Mouse (Mus musculus) gastrocnemius, adult 8-10 months (tissue): ENCODE data around the gene Mrpl14. TPM values are rescaled to one million over a fixed set of nuclear protein-coding genes. Genes with fewer than 3 reads are reported as not detected.
A peak's percentile ranks its signal among the peaks of the same experiment; 100 is the strongest.

Source experiments
- DNase-seq, 2 experiments: peaks; one replicate each; pipeline ENCODE4 v3.0.0; 2022; ENCODE audit warnings: low spot score in 2 of 2
- total RNA-seq, 4 experiments: library from RNA; stranded (reverse); gene quantifications; 2 replicates each; pipeline ENCODE4 v1.2.4; 2022

Gene Mrpl14
- total RNA-seq = 100 to 1,000 TPM; 105 to 141 (median 132) TPM

GRCm38 (mm10) chr17:45686093-45686619 is at the start of gene Mrpl14:
Mrpl14 (plus strand) TSS chr17:45686322.
- peak; percentile 78 to 86 for DNase-seq

- no peak for DNase-seq
Observed at GRCm38 (mm10) chr17:45638596-45639295, 47.4 kb upstream of the Mrpl14 start.

DNA sequence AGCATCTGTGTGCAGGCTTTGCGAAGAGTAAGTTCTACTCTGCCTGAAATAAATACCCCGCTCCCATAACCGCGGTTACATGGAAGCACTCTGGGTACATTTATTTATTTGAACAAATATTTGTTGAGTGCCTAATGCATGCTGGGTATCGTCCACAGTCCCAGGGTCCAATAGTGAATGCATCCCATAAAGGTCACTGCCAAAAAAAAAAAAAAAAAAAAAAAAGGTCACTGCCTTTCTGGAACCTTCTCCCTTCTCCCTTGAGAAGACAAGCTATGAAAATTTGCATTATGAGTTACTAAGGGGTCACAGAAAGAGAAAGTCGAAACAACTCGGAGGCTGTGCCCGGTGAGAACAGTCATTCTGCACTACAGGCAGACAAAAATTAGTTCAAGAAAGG is 44.1 kb upstream of the Mrpl14 start:
- DNase-seq = no peak

GRCm38 (mm10) chr17:45642701-45643100 is 43.4 kb upstream of the Mrpl14 start:
- DNase-seq = peak; percentile 35 to 45

GRCm38 (mm10) chr17:45644185-45644584 is 41.9 kb upstream of the Mrpl14 start:
- no peak for DNase-seq

DNA sequence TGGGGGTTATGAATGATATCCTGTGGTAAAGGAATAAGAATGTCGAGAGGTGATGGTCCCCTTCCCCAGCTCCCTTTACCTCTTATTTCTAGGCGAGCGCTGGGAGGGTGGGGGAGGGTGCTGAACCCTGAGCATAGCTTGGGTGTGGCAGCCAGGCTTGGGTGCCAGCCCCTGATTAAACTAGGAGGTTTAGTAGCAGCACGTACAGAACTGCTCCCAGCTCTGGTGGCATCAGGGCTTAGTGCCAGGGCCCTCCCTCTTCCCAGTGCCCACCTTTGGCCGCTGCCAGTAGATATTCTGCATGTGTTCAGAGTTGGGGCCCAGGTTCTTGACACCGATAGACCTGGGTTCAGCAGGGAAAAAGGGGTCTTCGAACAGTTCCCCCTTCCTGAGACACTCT is 32.9 kb upstream of the Mrpl14 start:
- DNase-seq = no peak

- DNase-seq = no peak
Observed at GRCm38 (mm10) chr17:45655820-45656219, 30.3 kb upstream of the Mrpl14 start.

- no peak for DNase-seq
Observed at GRCm38 (mm10) chr17:45659225-45659624, 26.9 kb upstream of the Mrpl14 start, which contains the start of gene Capn11. Capn11 (minus strand) TSS chr17:45659325.

DNA sequence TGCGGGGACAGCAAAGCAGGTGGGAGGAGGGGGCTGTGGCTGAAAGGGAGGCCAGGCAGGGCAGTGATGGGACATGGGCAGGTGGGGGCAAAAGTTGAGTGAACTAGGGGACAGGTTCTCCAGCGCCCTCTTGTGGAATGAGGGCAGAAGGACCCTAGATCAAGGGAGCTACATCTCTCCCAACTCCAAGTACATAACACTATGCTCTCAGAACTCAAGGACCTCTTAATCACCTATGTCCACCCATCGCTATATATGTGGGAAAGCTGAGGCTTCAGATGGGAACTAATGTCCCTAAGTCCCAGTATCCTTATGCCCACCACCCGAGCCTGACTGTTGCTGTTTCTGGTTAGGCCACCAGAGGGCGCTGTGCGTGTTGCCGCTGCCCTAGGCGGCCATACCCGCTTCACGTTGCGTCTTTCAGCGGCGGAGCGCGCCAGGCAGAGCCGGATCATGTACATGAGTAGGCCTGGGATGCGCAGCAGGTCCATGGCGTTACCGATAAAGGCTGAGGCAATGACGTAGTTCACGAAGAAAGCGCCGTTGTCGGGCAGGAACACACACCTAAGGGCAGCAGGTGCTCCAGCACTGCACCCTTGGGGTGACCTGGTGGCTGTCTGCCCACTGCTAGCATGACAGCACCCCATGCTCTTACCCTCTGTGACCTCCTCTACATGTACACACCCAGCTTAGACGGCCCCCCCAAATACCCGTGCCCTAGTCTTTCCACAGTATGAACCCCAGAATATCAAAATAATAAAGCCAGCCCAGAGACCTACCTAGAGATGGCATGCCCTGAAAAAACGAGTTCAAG is 22.8 kb upstream of the Mrpl14 start:
- peak; percentile 61 to 63 for DNase-seq

DNA sequence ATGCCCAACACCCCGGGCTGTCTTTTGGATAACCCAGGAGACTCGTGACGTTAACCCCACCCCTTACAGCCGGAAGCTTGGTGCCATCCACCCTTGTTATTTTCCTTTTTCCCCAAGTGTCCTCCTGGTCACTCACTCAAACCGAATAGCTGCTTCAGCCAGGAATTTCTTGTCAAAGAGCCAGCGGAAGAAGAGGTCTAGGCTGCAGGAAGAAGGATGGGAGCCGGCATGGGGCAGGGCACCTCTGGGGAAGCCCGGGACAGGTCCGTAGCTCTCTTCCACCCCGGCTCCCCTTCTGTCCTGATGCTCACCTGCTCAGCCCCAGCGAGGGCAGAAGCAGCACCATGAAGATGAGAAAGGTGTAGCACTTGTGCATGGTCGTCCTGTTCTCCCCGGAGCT is 21.5 kb upstream of the Mrpl14 start:
- DNase-seq = no peak

DNA sequence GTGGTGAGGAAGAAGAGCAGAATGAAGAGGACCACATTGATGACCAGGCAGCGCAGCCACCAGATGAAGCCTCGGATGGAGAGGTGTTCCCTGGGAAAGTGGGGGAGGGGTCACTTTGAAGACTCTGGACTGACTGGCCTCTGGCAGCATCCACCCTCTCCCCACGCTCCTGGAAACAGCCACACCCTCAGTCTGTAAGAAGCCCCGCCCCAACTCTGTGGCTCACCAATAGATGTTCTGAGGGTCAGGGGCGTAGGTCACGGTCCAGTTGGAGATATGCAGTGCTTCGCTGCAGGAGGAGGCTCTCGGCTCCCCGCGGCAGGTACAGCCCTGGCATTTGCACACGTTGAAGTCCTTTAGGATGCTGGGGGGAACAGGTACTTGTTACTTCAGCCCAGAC is 20.0 kb upstream of the Mrpl14 start:
- DNase-seq = no peak

DNA sequence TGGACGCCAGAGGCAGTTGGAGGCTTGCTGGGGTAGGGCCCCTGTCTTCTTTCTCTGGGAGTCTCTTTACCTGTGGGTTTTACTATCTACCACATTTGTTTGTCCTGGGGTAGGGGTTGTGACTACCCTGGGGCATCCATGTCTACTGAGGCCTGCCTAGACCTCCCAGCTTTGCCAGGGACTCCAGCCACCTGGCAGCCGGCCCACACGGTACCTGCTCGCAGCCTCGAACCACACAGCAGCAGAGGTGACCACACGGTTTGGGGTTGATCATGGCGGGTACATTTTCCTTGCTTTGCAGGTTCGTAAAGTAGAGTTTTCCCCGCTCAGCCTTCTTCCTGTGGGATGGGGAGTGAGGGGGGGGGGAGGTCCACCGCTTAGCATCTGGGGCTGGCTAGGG is 18.6 kb upstream of the Mrpl14 start:
- DNase-seq = no peak

DNA sequence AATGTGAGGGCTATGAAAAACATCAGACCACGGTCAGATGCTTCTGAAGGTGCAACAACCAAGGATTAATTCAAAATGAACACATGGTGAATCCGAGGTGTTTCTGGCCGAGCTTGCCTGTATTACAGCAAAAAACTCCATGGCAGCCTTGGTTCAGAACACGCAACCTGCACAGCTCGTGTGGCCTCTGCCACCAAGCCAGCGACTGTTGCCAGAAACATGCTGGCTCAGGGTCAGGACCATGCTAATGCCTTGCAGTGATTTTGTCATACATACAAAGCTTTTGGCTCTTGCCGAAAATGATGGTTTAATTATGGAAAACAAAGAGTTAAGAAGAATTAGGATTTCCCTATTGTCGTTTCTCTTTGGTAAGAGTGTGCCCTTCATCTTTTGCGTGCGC is 18.1 kb upstream of the Mrpl14 start:
- DNase-seq = no peak

DNA sequence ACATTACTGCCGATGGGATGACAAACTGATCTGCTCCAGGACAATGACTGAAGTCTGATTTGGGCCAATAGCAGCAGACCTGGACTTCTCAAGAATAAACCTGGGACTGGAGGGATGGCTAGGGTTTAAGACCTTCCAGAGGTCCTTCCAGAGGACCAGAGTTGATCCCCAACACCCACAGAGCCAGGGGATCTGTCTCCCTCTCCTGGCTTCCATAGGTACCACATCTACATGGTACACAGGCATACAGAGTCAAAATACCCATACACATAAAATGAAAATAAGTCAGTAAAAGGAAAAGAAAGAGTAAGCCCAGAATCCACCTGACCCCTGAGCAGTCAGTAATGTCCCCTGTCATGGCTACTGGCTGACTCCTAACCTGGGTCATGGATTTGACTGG is 14.3 kb upstream of the Mrpl14 start:
- DNase-seq = no peak

- no peak for DNase-seq
Observed at GRCm38 (mm10) chr17:45672598-45672997, 13.5 kb upstream of the Mrpl14 start.

GRCm38 (mm10) chr17:45678106-45678505 is 8.0 kb upstream of the Mrpl14 start:
- DNase-seq = no peak

DNA sequence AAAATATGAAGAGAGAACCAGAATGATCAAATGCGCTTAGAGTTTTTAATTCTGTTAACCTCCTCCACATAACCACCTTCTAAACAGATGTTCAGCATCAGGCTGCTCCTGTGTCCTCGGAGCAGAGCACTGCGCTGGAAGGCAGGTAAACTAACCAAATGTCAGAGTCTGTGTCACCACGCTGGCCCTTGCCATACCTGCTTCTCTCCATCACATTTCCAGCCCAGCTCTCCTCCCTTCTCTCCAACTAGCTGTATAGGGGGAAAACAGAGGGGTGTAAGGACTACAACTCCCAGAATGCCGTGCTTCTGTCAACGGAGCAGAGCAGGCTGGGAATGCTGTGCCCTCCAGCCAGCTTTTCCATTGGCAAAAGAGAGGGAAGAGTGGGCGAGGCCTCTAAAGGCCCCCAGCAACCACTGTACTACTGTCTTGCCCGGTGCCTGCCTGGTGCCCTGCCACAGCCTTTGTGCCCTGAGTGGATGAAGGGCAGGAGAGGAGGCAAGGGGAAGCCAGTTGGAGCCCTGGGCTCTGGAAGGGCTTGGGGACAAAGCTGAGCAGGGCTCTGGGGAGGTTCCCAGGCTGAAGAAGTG is 5.6 kb upstream of the Mrpl14 start:
- no peak for DNase-seq

DNA sequence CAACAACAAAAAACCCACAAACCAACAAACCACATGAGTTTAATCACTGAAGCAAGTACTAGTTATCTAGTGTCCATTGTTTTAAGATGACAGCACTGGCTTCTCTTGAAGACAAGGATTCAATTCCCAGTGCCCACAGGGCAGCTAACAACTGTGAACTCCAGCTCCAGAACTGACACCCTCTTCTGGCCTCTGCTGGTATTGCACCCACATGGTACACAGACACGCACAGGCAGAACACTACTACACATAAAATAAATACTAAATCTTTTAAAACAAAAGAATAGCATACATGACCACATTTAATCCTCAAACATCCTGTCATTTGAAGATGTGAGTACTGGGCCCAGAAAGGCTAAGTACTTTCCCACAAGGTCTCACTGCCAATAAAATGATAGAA is 4.5 kb upstream of the Mrpl14 start:
- DNase-seq = no peak

- no peak for DNase-seq
Observed at GRCm38 (mm10) chr17:45682843-45683242, 3.3 kb upstream of the Mrpl14 start.

GRCm38 (mm10) chr17:45684667-45685131 is 1.4 kb upstream of the Mrpl14 start:
- no peak for DNase-seq

- DNase-seq = no peak
Observed at GRCm38 (mm10) chr17:45685171-45686092, 690 bp upstream of the Mrpl14 start.
